8 mouse cellular contexts compared by ENCODE assay signal in genomic region chr15:102073559-102074069, GRCm38 (mm10). TPM values are rescaled to one million over a fixed set of nuclear protein-coding genes. Genes with fewer than 3 reads are reported as not detected.
DNase-seq lines count a peak whose midpoint lies in the region; ATAC-seq lines count a peak whose summit lies in the region.

Gene Eif4b, plus strand, starts transcription at chr15:102073773.

- H3K27me3 ChIP-seq in hindbrain, embryonic 15.5 days = peaks cover 3% of the 10 kb centered on the region; the same call in 1 of the 2 replicates

- peak within 1 kb of the TSS; percentile 93 for H3K9ac ChIP-seq in hindbrain, embryonic 15.5 days

- peak within 1 kb of the TSS; percentile 76 for H3K4me2 ChIP-seq in hindbrain, embryonic 15.5 days

- no peaks in the 10 kb centered on the region for H3K9me3 ChIP-seq in hindbrain, embryonic 15.5 days

- under 1% methylated on average over 58 of the region's 58 CpGs for WGBS in hindbrain, embryonic 15.5 days

- peak within 1 kb of the TSS; percentile 84 for H3K4me3 ChIP-seq in hindbrain, embryonic 15.5 days

- no peaks in the 10 kb centered on the region for H3K36me3 ChIP-seq in hindbrain, embryonic 15.5 days

- peak within 1 kb of the TSS; percentile 95 for H3K27ac ChIP-seq in hindbrain, embryonic 15.5 days (replicated peaks)

- ATAC-seq in hindbrain, embryonic 15.5 days (ENCODE audit: low FRiP score, low read depth) = peak; percentile 96

- H3K4me1 ChIP-seq in hindbrain, embryonic 15.5 days (replicated peaks) = peaks cover 27% of the 10 kb centered on the region

- DNase-seq in T-cell, adult 2 months (ENCODE audit: low spot score) = peak; percentile 98
- DNase-seq in cerebellum, postnatal 36 days = peak; percentile 99
- peak; percentile 96 to 99 for DNase-seq in frontal cortex, postnatal 36 days (ENCODE audit: low spot score in 2 of 2)
- DNase-seq in left cerebral cortex, adult 11 months (ENCODE audit: low spot score) = peak; percentile 99
- DNase-seq in lung, postnatal 4 days = peak; percentile 99 to 100
- DNase-seq in retina, postnatal 7 days (ENCODE audit: low read depth, low spot score) = peak; percentile 99
- DNase-seq in urinary bladder, adult 2 months (ENCODE audit: low spot score) = peak; percentile 96

RNA-seq across cellular contexts. Expression of gene Eif4b, which starts in this region (rescaled TPM):
- 77.1 and 79.3 TPM in 2 replicates for polyA plus RNA-seq in hindbrain, embryonic 15.5 days (2015; fragmentation: Nextera tagmentation; extraction: Ambion mirVana)
- polyA plus RNA-seq in urinary bladder, adult 2 months (2012; rRNA removed) = 121 and 170 TPM in 2 replicates

Comparison
In these comparisons a context has a peak if more than half of its experiments do, and no peak if none do; other contexts are left out.
1. Peak in every context shown above with its lines: DNase-seq, ATAC-seq, H3K4me3 ChIP-seq and H3K27ac ChIP-seq.